Mouse (Mus musculus) lung, postnatal 0 days (tissue): Measurements from ENCODE around the gene Gm17268. TPM values are rescaled to one million over a fixed set of nuclear protein-coding genes. Genes with fewer than 3 reads are reported as not detected.

Experiments used
- ATAC-seq: fragments of 200-750 bp; cut with Nextera tagmentation; 2 replicates; pipeline ENCODE4 v1.8.0; 2017; ENCODE audit warnings: moderate library complexity
- DNase-seq: peaks from one replicate; pipeline ENCODE4 v3.0.0-alpha.2; 2016; ENCODE audit warnings: low spot score
- H3K27ac ChIP-seq: fragments of 300-500 bp; sonication (generic); 2 replicates; pipeline ENCODE4 v1.5.1; 2014; ENCODE audit warnings: antibody characterized with exemption, mild to moderate bottlenecking, low read length, mixed read lengths
- H3K27me3 ChIP-seq: fragments of 300-500 bp; sonication (generic); replicated peaks from 2 replicates; pipeline ENCODE4 v1.6.1; 2014; ENCODE audit warnings: low read length, mixed read lengths; ENCODE audit not compliant: insufficient read depth
- H3K36me3 ChIP-seq: fragments of 300-500 bp; sonication (generic); 2 replicates; pipeline ENCODE4 v1.6.1; 2014; ENCODE audit warnings: low read length, mixed read lengths; ENCODE audit not compliant: insufficient read depth
- H3K4me1 ChIP-seq: fragments of 300-500 bp; sonication (generic); 2 replicates; pipeline ENCODE4 v1.6.1; 2014; ENCODE audit warnings: antibody characterized with exemption, low read depth, low read length, mixed read lengths; ENCODE audit not compliant: insufficient read depth
- H3K4me2 ChIP-seq: fragments of 300-500 bp; sonication (generic); replicated peaks from 2 replicates; pipeline ENCODE4 v1.6.1; 2014; ENCODE audit warnings: low read depth, mild to moderate bottlenecking, low read length, moderate library complexity, mixed read lengths
- H3K4me3 ChIP-seq: fragments of 300-500 bp; sonication (generic); 2 replicates; pipeline ENCODE4 v1.5.1; 2014; ENCODE audit warnings: low read depth, low read length
- H3K9ac ChIP-seq: fragments of 300-500 bp; sonication (generic); replicated peaks from 2 replicates; pipeline ENCODE4 v1.6.1; 2014; ENCODE audit warnings: low read depth, mild to moderate bottlenecking
- H3K9me3 ChIP-seq: fragments of 300-500 bp; sonication (generic); 2 replicates; pipeline ENCODE4 v1.6.1; 2016; ENCODE audit warnings: low read length, mixed read lengths
- CTCF ChIP-seq: IDR thresholded peaks from 2 replicates; pipeline ENCODE4 v1.5.1; 2016; ENCODE audit warnings: antibody characterized with exemption, mild to moderate bottlenecking
- EP300 ChIP-seq: IDR thresholded peaks from 2 replicates; pipeline ENCODE4 v1.6.1; 2016; ENCODE audit warnings: antibody characterized with exemption, mild to moderate bottlenecking, control low read depth
- WGBS: fragments of 180-500 bp; shearing (Covaris S2); extraction: QIAGEN DNeasy Blood & Tissue Kit; methylation state at CpG from one replicate; pipeline ENCODE4 v1.1.7; 2014; 5-methylcytosine and 5-hydroxymethylcytosine counted together
- polyA plus RNA-seq: library from polyadenylated mRNA; unstranded; fragments of >200 nt; fragmentation: Nextera tagmentation; extraction: Ambion mirVana; gene quantifications from 2 replicates; pipeline ENCODE4 v1.2.1, GENCODE M21; 2015

Gene Gm17268
- polyA plus RNA-seq, 1 experiment from 2014 or later = not detected

DNA sequence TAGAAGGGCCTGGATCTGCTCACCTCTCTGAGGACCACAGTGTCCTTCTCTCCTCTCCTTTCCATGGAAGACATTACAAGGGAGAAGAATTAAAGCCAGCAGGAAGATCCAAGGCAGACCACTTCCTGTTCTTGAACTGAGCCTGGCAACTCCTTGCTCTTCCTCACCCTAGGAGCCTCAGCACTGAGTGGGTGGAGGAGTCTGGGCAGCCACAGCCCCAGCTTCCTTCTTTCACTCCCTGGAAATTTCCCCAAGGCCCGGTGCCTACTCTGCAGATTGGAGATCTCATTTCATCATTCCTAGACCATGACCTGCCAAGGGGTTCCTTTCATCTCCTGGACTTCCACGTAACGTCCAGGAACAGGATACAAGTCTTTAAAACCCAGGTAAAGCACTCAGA, 34.6 kb upstream of the Gm17268 start:
- Histone ChIP-seq H3K4me3 (no peak overlapping the region), H3K27me3 (no peaks in the 10 kb centered on the region), H3K27ac (no peak overlapping the region), H3K4me2 (no peak overlapping the region), H3K9ac (no peak overlapping the region), H3K9me3 (no peaks in the 10 kb centered on the region), H3K4me1 (no peaks in the 10 kb centered on the region), H3K36me3 (no peaks in the 10 kb centered on the region)
- DNase-seq (no peak), ATAC-seq (no peak)
- no peak for TF ChIP-seq CTCF
- WGBS = 76% methylated on average over 3 of the region's 3 CpGs

DNA sequence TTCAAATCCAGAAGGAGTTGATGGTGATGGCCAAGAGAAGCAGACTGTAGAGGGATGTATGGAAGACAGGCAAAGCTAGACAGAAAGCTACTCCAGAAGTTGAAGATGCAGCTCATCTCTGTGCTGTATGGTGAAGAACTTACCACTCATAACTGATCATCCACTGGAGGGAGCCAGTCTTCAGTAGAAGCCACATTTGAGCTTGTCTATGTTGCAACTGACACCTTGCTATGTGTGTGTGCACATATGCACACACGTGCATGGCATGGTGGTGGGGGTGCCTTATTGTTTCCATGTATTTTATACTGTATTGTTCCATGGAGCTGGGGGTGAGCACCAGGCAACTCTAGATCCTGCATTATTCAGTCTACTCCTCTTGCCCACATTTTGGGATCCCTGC, 34.0 kb upstream of the Gm17268 start:
- 73% methylated on average over 1 of the region's 1 CpGs for WGBS
- no peak for ATAC-seq
- Histone ChIP-seq H3K4me3 (no peak overlapping the region), H3K4me2 (no peak overlapping the region), H3K4me1 (no peaks in the 10 kb centered on the region), H3K9ac (no peak overlapping the region), H3K9me3 (no peaks in the 10 kb centered on the region), H3K36me3 (no peaks in the 10 kb centered on the region), H3K27me3 (no peaks in the 10 kb centered on the region), H3K27ac (no peak overlapping the region)
- peak; percentile 32 for DNase-seq
- TF ChIP-seq CTCF = peak; percentile 52
- TF ChIP-seq EP300 = no peak

DNA sequence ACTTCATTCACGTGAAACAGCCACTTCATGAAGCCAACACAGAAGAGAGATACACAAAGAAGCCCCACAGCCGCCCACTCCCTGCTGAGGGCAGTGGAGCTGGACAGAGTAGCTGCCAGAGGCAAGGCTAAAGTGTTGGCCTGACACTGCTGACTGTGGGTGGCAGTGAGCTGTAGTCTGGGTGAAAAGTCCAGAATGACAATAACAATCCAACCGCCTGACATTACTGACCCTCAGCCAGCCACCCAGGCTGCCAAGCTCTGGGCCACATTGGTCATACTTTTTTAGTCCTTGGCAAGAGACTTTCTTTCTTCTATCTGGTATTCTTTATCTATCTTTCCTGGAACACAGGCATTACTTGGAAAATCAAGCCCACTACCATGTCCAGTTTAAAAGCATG, 32.7 kb upstream of the Gm17268 start:
- H3K4me3 ChIP-seq = no peak overlapping the region
- no peak overlapping the region for H3K9ac ChIP-seq
- no peaks in the 10 kb centered on the region for H3K27me3 ChIP-seq
- no peaks in the 10 kb centered on the region for H3K9me3 ChIP-seq
- DNase-seq (no peak), ATAC-seq (no peak)
- H3K27ac ChIP-seq = no peak overlapping the region
- no peak overlapping the region for H3K4me2 ChIP-seq
- 61% methylated on average over 3 of the region's 3 CpGs for WGBS
- no peaks in the 10 kb centered on the region for H3K4me1 ChIP-seq
- no peak for TF ChIP-seq CTCF
- TF ChIP-seq EP300 = no peak
- no peaks in the 10 kb centered on the region for H3K36me3 ChIP-seq

DNA sequence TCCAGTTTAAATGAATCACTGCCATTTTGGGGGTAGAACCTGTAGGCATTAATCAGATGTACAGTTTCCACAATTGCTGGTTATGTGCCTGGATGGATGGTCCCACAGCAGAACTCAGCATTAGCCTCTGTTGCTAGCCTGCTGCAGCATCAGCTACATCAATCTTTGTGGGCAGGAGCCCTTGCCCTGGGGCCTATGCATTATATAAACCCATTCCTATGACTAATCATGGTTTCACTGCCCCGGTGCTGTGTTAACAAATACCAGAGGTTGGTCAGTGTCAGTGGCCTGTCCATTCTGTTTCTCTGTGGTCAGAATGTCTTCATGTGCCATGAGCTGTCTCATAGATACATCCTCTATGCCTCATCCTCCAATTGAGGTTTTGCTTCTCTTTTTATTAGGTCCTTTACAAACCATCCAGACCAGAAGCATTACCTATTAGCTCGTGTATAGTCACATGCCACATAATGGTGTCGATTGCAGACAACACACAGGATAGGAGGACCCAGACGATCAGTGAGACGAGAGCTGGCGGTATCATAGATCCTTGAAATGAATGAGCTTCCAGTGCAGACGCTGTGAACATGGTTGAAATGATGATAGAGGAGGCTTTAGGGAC, 28.7 kb upstream of the Gm17268 start:
- Histone ChIP-seq H3K9ac (no peak overlapping the region), H3K4me2 (no peak overlapping the region), H3K27ac (no peak overlapping the region), H3K9me3 (no peaks in the 10 kb centered on the region), H3K36me3 (no peaks in the 10 kb centered on the region), H3K27me3 (no peaks in the 10 kb centered on the region), H3K4me1 (no peaks in the 10 kb centered on the region), H3K4me3 (no peak overlapping the region)
- 74% methylated on average over 7 of the region's 7 CpGs for WGBS
- ATAC-seq (no peak), DNase-seq (no peak)
- no peak for TF ChIP-seq EP300
- TF ChIP-seq CTCF = no peak

DNA sequence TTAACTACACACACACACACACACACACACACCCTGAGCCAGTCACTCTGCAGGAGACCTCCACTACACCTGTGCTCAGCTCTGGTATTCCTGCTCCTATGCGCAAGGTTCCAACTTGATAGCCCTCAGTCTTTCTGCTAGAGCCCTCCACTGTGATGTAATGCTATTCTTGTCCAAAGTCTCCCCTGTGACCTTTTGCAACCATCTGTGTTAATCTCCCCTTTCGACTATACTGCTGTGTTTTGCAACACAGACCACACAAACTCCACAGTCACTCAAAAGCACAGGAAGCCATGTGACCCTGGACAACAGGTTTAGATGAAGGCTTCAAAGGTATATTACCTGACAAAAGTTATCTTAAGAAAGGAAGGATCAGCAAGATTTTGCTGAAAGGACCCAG, 25.1 kb upstream of the Gm17268 start:
- DNase-seq (no peak), ATAC-seq (no peak)
- no peak overlapping the region for H3K27ac ChIP-seq
- no peak overlapping the region for H3K4me2 ChIP-seq
- H3K9me3 ChIP-seq = no peaks in the 10 kb centered on the region
- no peaks in the 10 kb centered on the region for H3K4me1 ChIP-seq
- TF ChIP-seq CTCF (no peak), EP300 (no peak)
- WGBS = 80% methylated on average over 2 of the region's 2 CpGs
- H3K36me3 ChIP-seq = no peaks in the 10 kb centered on the region
- H3K4me3 ChIP-seq = no peak overlapping the region
- H3K9ac ChIP-seq = no peak overlapping the region
- H3K27me3 ChIP-seq = no peaks in the 10 kb centered on the region

DNA sequence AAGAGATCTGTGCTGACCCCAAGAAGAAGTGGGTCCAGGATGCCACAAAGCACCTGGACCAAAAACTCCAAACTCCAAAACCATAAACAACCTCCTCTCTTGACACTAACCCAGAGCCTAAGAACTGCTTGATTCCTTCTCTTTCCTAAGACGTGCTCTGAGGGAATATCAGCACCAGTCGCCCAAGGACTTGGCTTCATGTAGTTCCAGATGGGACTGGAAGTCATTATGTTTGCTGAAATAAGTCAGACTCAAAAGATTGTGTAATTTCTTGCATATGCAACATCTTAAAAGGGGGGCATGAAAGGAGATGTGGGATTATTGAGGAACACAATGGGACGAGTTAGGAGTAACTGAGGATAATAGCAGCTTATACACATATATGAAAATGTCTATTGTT, 23.9 kb upstream of the Gm17268 start:
- Histone ChIP-seq H3K27me3 (no peaks in the 10 kb centered on the region), H3K27ac (no peak overlapping the region), H3K4me3 (no peak overlapping the region), H3K4me1 (no peaks in the 10 kb centered on the region), H3K9ac (no peak overlapping the region), H3K36me3 (no peaks in the 10 kb centered on the region), H3K4me2 (no peak overlapping the region), H3K9me3 (no peaks in the 10 kb centered on the region)
- ATAC-seq = peak; percentile 32; the same call in 1 of the 2 replicates
- no peak for TF ChIP-seq CTCF
- TF ChIP-seq EP300 = no peak
- peak; percentile 75 for DNase-seq
- 54% methylated on average over 3 of the region's 3 CpGs for WGBS

DNA sequence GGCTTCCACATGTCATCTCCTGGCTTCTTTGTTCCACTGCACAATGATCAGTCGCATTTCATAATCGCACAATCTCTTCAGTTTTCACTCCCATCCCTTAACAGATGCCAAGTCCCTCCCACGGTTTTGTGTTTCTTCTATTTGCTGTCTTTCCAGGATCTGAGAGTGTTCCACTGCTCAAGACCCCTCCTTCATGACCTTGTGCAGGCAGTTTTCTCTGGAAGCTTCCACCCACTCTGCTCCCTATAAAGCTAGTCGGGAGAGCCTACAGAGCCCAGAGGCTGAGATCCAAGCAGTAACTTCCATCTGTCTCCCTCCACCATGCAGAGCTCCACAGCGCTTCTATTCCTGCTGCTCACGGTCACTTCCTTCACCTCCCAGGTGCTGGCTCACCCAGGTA, 19.3 kb upstream of the Gm17268 start, which contains the start of gene Ccl11:
Gene Ccl11, plus strand, starts transcription at position 178 of the 400 bp plus-strand sequence.
- Histone ChIP-seq H3K4me2 (no peak within 1 kb of the TSS), H3K9ac (no peak within 1 kb of the TSS), H3K27me3 (no peaks in the 10 kb centered on the region), H3K27ac (no peak within 1 kb of the TSS), H3K9me3 (no peaks in the 10 kb centered on the region), H3K4me1 (no peaks in the 10 kb centered on the region), H3K36me3 (no peaks in the 10 kb centered on the region), H3K4me3 (no peak within 1 kb of the TSS)
- TF ChIP-seq CTCF = no peak
- TF ChIP-seq EP300 = no peak
- ATAC-seq (no peak), DNase-seq (peak; percentile 48)
- 57% methylated on average over 6 of the region's 6 CpGs for WGBS
